Mouse (Mus musculus): ENCODE results near the gene Gpc5.

DNA sequence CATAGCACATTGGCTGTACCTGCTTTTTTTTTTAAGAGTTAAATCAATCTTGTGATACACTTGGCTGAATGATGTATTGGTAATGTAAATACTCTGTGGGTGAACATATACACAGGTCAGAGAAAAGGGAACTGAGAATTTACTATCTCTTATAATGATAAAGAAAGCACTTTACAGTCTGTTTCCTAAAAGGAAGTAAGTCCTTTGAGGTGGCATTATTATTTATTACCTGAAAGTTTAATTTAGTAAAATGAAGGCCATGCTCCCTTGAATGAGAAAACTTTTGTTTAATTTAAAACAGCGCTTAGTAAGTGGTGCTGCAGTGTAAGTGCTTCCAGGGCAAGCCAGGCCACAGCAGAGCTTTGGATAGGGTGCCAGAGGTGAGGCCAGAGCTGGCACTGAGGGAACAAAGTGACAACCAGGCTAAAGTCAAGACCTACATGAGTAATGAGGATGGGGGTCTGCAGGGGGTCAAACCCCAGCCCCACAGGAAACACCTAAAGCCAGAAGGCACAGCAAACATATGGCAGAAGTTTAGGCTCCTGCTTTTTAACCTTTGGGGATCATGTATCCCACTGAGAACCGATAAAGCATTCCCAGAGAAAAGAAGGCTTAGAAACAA, 315.4 kb downstream of the Gpc5 start:
- TF ChIP-seq CTCF (IDR thresholded peaks at IDR 0.05; ENCODE audit: low read depth, low read length) (no peak), POLR2A (IDR thresholded peaks at IDR 0.05; ENCODE audit: extremely low read depth, insufficient read depth, low read length) (no peak)
